In the genomic region with DNA sequence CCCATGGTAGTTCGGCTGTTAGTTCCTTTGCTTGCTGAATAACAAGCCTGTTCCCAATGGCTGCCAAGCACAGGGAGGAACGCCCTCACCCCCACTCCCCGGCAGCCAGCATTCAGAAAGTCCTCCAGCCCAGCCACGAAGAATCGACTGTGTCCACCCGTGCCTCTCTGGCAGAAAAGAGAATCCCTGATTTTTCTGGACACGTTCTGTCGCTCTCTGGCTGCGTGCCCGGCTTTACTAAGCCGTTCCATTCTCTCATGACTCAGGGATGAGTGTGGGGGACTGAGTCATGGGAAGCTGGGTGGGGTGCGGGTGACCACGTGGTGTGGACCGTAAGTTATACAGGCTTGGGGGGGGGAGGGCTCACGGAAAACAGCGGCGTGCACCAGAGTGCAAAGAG, we compare ENCODE assay signal across 9 mouse cellular contexts.
DNase-seq lines count a peak whose midpoint lies in the region; ATAC-seq lines count a peak whose summit lies in the region.
"Had no signal": no experiment of that assay in that cellular context is flagged by ENCODE, and none has a peak within 500 bp of the region (broad histone marks: within the 10 kb centered on the region; RNA-seq: fewer than 3 reads in every experiment).

No protein-coding gene starts in this region.

- no peak overlapping the region for H3K4me2 ChIP-seq in midbrain, embryonic 14.5 days (ENCODE audit: low read length)
- H3K4me2 ChIP-seq in heart, embryonic 15.5 days: peak overlapping the region; percentile 37
- H3K4me2 ChIP-seq: liver, embryonic 15.5 days had no signal

- no peaks in the 10 kb centered on the region for H3K9me3 ChIP-seq in midbrain, embryonic 14.5 days (ENCODE audit: control insufficient read depth, low read length)
- no peaks in the 10 kb centered on the region for H3K9me3 ChIP-seq in midbrain, embryonic 10.5 days (replicated peaks)
- H3K9me3 ChIP-seq in heart, embryonic 15.5 days (replicated peaks): no peaks in the 10 kb centered on the region
- H3K9me3 ChIP-seq: liver, embryonic 15.5 days had no signal

- H3K4me3 ChIP-seq in midbrain, embryonic 14.5 days (replicated peaks; ENCODE audit: low read depth, low read length): no peak overlapping the region
- no peak overlapping the region for H3K4me3 ChIP-seq in midbrain, embryonic 10.5 days
- H3K4me3 ChIP-seq in heart, embryonic 15.5 days: no peak overlapping the region
- H3K4me3 ChIP-seq: liver, embryonic 15.5 days had no signal

- no peaks in the 10 kb centered on the region for H3K36me3 ChIP-seq in midbrain, embryonic 14.5 days (ENCODE audit: control insufficient read depth, insufficient read depth, low read length)
- no peaks in the 10 kb centered on the region for H3K36me3 ChIP-seq in midbrain, embryonic 10.5 days
- no peaks in the 10 kb centered on the region for H3K36me3 ChIP-seq in heart, embryonic 15.5 days
- H3K36me3 ChIP-seq: liver, embryonic 15.5 days had no signal

- DNase-seq in midbrain, embryonic 14.5 days: peak; percentile 77
- DNase-seq in midbrain, embryonic 10.5 days (ENCODE audit: low spot score): no peak
- peak; percentile 8 for DNase-seq in cerebellum, adult 9-11 months
- DNase-seq in left cerebral cortex, adult 18-20 months (ENCODE audit: low spot score in 2 of 2): peak; percentile 87 to 90
- peak; percentile 38 for DNase-seq in retina, postnatal 7 days (ENCODE audit: low read depth, low spot score)
- no peak for DNase-seq in T-cell, adult 2 months (ENCODE audit: low spot score)
- DNase-seq in embryo, embryonic 9.5 days (ENCODE audit: extremely low spot score): no peak

- H3K27me3 ChIP-seq in midbrain, embryonic 14.5 days (ENCODE audit: control insufficient read depth, insufficient read depth, low read length): no peaks in the 10 kb centered on the region
- H3K27me3 ChIP-seq in midbrain, embryonic 10.5 days (ENCODE audit: low read depth, poor library complexity, severe bottlenecking): no peaks in the 10 kb centered on the region
- H3K27me3 ChIP-seq in heart, embryonic 15.5 days: no peaks in the 10 kb centered on the region
- H3K27me3 ChIP-seq: liver, embryonic 15.5 days had no signal

- H3K9ac ChIP-seq in midbrain, embryonic 14.5 days (replicated peaks; ENCODE audit: low read length): no peak overlapping the region
- no peak overlapping the region for H3K9ac ChIP-seq in heart, embryonic 15.5 days
- H3K9ac ChIP-seq: liver, embryonic 15.5 days had no signal

- WGBS in midbrain, embryonic 14.5 days: 68% methylated on average over 17 of the region's 17 CpGs
- WGBS in midbrain, embryonic 10.5 days: 91% methylated on average over 17 of the region's 17 CpGs
- 46% methylated on average over 17 of the region's 17 CpGs for WGBS in heart, embryonic 15.5 days

- no peak for ATAC-seq in midbrain, embryonic 14.5 days (ENCODE audit: low FRiP score, low TSS enrichment)
- peak; percentile 72 for ATAC-seq in heart, embryonic 15.5 days (replicated peaks; ENCODE audit: insufficient number of reproducible peaks, insufficient read depth, low FRiP score, low read depth)

- H3K27ac ChIP-seq in midbrain, embryonic 14.5 days (replicated peaks; ENCODE audit: low read depth, low read length): no peak overlapping the region
- H3K27ac ChIP-seq in midbrain, embryonic 10.5 days (replicated peaks): no peak overlapping the region
- H3K27ac ChIP-seq in heart, embryonic 15.5 days: no peak overlapping the region
- H3K27ac ChIP-seq: liver, embryonic 15.5 days had no signal

- H3K4me1 ChIP-seq in midbrain, embryonic 14.5 days (ENCODE audit: control insufficient read depth, insufficient read depth, low read length): no peaks in the 10 kb centered on the region
- H3K4me1 ChIP-seq in midbrain, embryonic 10.5 days: no peaks in the 10 kb centered on the region
- no peaks in the 10 kb centered on the region for H3K4me1 ChIP-seq in heart, embryonic 15.5 days (replicated peaks)
- H3K4me1 ChIP-seq: liver, embryonic 15.5 days had no signal

Comparison
In these comparisons a context has a peak if more than half of its experiments do, and no peak if none do; other contexts are left out.
1. DNase-seq: peak in midbrain, embryonic 14.5 days (single experiment), cerebellum, adult 9-11 months (single experiment), left cerebral cortex, adult 18-20 months (2 of 2) and retina, postnatal 7 days (single experiment); none in midbrain, embryonic 10.5 days (single experiment), T-cell, adult 2 months (single experiment) and embryo, embryonic 9.5 days (single experiment).